Mouse (Mus musculus) CD4-positive, CD25-positive, alpha-beta regulatory T cell, adult 2 months (primary cell): ENCODE data around the gene Cyp2a12.
"Not testable (repeated sequence)": the region's sequence is repeated elsewhere in the genome, so short reads cannot be mapped to it uniquely, and the experiment has no call there.

ENCODE experiments used
- DNase-seq: peaks from one replicate; pipeline ENCODE4 v3.0.0-alpha.2; 2012; ENCODE audit warnings: low read depth, low spot score

Gene Cyp2a12

DNA sequence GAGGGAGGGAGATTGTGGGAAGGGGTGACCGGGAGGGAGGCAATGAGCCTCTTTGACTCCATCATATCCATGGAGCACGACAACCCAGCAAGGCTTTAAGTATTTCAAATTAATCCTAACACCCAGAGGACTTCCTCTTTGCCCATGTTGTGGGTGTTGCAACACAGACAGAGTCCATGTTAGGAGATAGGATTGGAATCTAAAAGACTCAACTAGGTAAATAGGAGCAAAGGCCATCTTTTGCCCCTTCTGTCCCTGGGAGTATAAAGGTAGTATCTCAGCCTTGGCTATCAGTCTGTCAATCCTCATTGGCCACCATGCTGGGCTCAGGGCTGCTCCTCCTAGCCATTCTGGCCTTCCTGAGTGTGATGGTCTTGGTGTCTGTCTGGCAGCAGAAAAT is at the start of gene Cyp2a12:
Gene Cyp2a12 (plus strand): TSS at position 293 of the 400 bp plus-strand sequence.
- DNase-seq: no peak

GRCm38 (mm10) chr7:26981464-26981863 is 47.4 kb upstream of the Cyp2a12 start:
- not testable (repeated sequence) for DNase-seq

GRCm38 (mm10) chr7:26981937-26982336 is 46.9 kb upstream of the Cyp2a12 start:
- DNase-seq: not testable (repeated sequence)

- no peak for DNase-seq
These were observed 46.3 kb upstream of the Cyp2a12 start for GRCm38 (mm10) chr7:26982551-26982950.

- not testable (repeated sequence) for DNase-seq
These were observed 45.7 kb upstream of the Cyp2a12 start for GRCm38 (mm10) chr7:26983151-26983550.

DNA sequence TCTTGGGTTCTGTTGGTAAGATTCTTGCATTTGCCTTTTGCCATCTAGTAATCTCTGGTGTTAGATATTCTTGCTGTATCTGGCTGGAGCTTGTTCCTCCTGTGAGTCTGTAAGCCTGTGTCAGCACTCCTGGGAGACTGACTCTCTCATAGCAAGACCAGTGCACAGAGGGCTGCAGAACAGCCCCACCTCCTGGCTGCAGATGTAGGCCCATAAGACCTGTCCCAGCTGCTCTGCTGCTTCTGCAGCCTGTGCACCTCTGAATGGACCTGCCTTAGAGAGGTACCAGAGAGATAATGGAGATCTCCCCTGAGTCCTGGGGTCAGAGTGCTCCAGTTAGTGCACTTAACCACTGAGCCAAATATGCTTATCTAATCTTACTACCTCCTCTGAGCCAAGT is 2.3 kb upstream of the Cyp2a12 start:
- not testable (repeated sequence) for DNase-seq

DNA sequence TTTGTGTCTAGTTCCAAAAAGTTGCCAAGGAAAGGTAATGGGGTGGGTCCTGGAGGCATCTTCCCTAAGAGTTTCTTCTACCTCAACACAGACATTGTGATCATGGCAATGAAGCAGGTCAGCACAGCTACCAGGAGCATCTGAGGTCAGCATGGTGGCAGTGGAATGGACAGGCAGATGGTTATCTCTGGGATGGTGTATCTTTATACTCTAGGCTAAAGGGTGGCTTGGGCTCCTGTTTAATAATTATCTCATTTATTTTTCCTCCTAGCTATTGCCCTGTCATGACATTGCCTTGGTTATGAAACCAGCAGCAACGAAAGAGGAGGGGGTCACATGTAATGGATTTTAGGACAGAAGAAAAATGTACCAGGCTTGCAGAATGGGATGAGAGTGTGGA is 20.0 kb downstream of the Cyp2a12 start:
- DNase-seq: not testable (repeated sequence)

DNA sequence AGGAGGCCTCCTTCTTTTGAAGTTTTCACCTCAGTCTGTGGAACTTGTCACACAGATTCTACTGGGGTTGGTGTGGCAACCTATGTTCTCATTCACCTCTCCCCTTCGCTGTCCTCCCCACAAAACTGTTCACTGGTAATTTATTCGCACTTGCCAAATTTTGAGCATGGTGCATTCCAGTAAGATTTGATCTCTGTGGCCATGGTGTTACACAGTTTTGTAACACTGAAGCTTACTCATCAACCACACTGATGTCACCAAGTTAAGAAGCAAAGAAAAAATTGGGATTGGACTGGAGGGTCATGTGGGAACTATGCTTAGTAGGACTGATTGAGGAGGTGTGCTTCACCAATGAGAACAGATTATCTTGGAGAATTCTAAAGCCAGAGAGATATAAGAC is 30.5 kb downstream of the Cyp2a12 start:
- not testable (repeated sequence) for DNase-seq

GRCm38 (mm10) chr7:27059896-27060295 is 31.0 kb downstream of the Cyp2a12 start:
- DNase-seq: not testable (repeated sequence)

- DNase-seq: no peak
These were observed 49.8 kb downstream of the Cyp2a12 start for GRCm38 (mm10) chr7:27078641-27079040.

DNA sequence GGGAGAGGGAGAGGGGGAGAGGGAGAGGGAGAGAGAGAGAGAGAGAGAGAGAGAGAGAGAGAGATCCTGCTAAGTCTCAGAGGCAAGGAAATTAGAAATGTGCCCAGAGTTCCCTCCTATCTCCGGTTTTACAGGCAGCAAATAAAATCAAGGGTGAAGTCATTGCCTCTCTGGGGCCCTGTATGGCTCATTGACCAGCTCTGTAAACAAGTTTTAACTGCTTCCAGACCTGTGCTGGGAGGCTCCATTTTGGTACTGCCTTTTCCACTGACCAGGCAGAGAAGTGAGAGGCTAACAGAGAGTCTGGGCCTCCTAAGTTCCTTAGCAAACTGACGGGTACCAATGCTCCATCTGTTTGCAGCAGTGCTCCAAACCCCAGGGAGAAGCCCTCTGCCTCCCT is 52.7 kb downstream of the Cyp2a12 start:
- no peak for DNase-seq
